Mouse (Mus musculus): ENCODE data around the gene Unc5c. TPM values are rescaled to one million over a fixed set of nuclear protein-coding genes. Genes with fewer than 3 reads are reported as not detected.
A peak's percentile ranks its signal among the peaks of the same experiment; 100 is the strongest.

Gene Unc5c
- total RNA-seq (2012; rRNA removed) (not detected in 2 replicates), polyA plus RNA-seq (2012; ENCODE audit: insufficient read depth in 1 of 2, insufficient read length in 2 of 2, low read depth in 1 of 2, low replicate concordance in 2 of 2, missing spikeins in 1 of 2) (not detected)

GRCm38 (mm10) chr3:141465104-141465705, at the start of gene Unc5c:
Gene Unc5c, plus strand, starts transcription at chr3:141465216.
- DNase-seq (ENCODE audit: low read depth, low spot score): no peak
- Histone ChIP-seq H3K27me3 (ENCODE audit: control insufficient read depth in 1 of 2, insufficient read depth in 2 of 2, low read length in 2 of 2) (no peaks in the 10 kb centered on the region), H3K79me2 (ENCODE audit: control insufficient read depth, insufficient read depth, low read length, poor library complexity) (no peaks in the 10 kb centered on the region), H3K9me3 (replicated peaks; ENCODE audit: insufficient read depth, low read length) (no peaks in the 10 kb centered on the region), H3K4me1 (ENCODE audit: control insufficient read depth in 1 of 2, insufficient read depth in 2 of 2, low read length in 2 of 2) (peaks cover 0 to 8% of the 10 kb centered on the region in 2 experiments; a peak in 2 of 4 replicates), H3K4me3 (ENCODE audit: control insufficient read depth in 1 of 2, insufficient read depth in 1 of 2, low read depth in 2 of 2, low read length in 2 of 2) (no peak within 1 kb of the TSS), H3K27ac (ENCODE audit: control insufficient read depth, low read depth, low read length) (no peak within 1 kb of the TSS), H3K9ac (ENCODE audit: control insufficient read depth, low read depth, low read length, poor library complexity, severe bottlenecking) (no peak within 1 kb of the TSS), H3K36me3 (ENCODE audit: control insufficient read depth in 1 of 2, insufficient read depth in 2 of 2, low read length in 2 of 2) (no peaks in the 10 kb centered on the region; a peak in 1 of 4 replicates)
- TF ChIP-seq TCF12 (IDR thresholded peaks at IDR 0.05; ENCODE audit: low read depth, low read length) (no peak), MYB (IDR thresholded peaks at IDR 0.05; ENCODE audit: low read depth, low read length) (no peak), MYC (IDR thresholded peaks at IDR 0.05; ENCODE audit: low read depth, low read length) (no peak), SMC3 (IDR thresholded peaks at IDR 0.05; ENCODE audit: low read depth, low read length) (no peak), TBP (IDR thresholded peaks at IDR 0.05; ENCODE audit: low read depth, low read length) (no peak), POLR2A (IDR thresholded peaks at IDR 0.05; ENCODE audit: control insufficient read depth in 1 of 2, insufficient read depth in 1 of 2, low read depth in 1 of 2, low read length in 2 of 2, poor library complexity in 1 of 2) (no peak), NRF1 (IDR thresholded peaks at IDR 0.05; ENCODE audit: insufficient read depth, low read depth, low read length, poor library complexity, severe bottlenecking) (no peak), CTCF (IDR thresholded peaks at IDR 0.05 in 2 of 3, conservative IDR thresholded peaks at IDR 0.05 in 1 of 3; ENCODE audit: control insufficient read depth in 1 of 3, insufficient read depth in 1 of 3, low read depth in 2 of 3, low read length in 3 of 3, poor library complexity in 1 of 3, severe bottlenecking in 1 of 3) (no peak), BHLHE40 (IDR thresholded peaks at IDR 0.05; ENCODE audit: borderline replicate concordance, low read depth, low read length) (no peak), JUND (IDR thresholded peaks at IDR 0.05; ENCODE audit: low read depth, low read length) (no peak), CHD2 (IDR thresholded peaks at IDR 0.05; ENCODE audit: low read length) (no peak)

GRCm38 (mm10) chr3:141457475-141457874, 7.5 kb upstream of the Unc5c start:
- DNase-seq (ENCODE audit: low read depth, low spot score): peak; percentile 17
- TF ChIP-seq ZC3H11A (IDR thresholded peaks at IDR 0.05; ENCODE audit: low read depth, low read length) (peak; percentile 25; the same call in 1 of the 2 replicates), MEF2A (IDR thresholded peaks at IDR 0.05; ENCODE audit: extremely low read depth, insufficient replicate concordance, low read depth, low read length, poor library complexity, severe bottlenecking) (no peak), BHLHE40 (IDR thresholded peaks at IDR 0.05; ENCODE audit: borderline replicate concordance, low read depth, low read length) (no peak), MYC (IDR thresholded peaks at IDR 0.05; ENCODE audit: low read depth, low read length) (no peak), CTCF (IDR thresholded peaks at IDR 0.05 in 2 of 3, conservative IDR thresholded peaks at IDR 0.05 in 1 of 3; ENCODE audit: control insufficient read depth in 1 of 3, insufficient read depth in 1 of 3, low read depth in 2 of 3, low read length in 3 of 3, poor library complexity in 1 of 3, severe bottlenecking in 1 of 3) (peak in 2 of 3 experiments; percentile 19 to 40; a peak in 3 of 6 replicates), ZNF384 (IDR thresholded peaks at IDR 0.05; ENCODE audit: low read depth, low read length) (no peak), RCOR1 (IDR thresholded peaks at IDR 0.05; ENCODE audit: low read depth, low read length) (no peak), RAD21 (IDR thresholded peaks at IDR 0.05; ENCODE audit: low read depth, low read length) (peak; percentile 43), MXI1 (IDR thresholded peaks at IDR 0.05; ENCODE audit: low read depth, low read length) (no peak), TCF12 (IDR thresholded peaks at IDR 0.05; ENCODE audit: low read depth, low read length) (no peak), SIN3A (IDR thresholded peaks at IDR 0.05; ENCODE audit: low read length) (no peak), ZMIZ1 (IDR thresholded peaks at IDR 0.05; ENCODE audit: low read depth, low read length) (no peak), SMC3 (IDR thresholded peaks at IDR 0.05; ENCODE audit: low read depth, low read length) (peak; percentile 60), TAL1 (IDR thresholded peaks at IDR 0.05; ENCODE audit: low read length) (no peak), JUND (IDR thresholded peaks at IDR 0.05; ENCODE audit: low read depth, low read length) (no peak), CHD2 (IDR thresholded peaks at IDR 0.05; ENCODE audit: low read length) (no peak), MAZ (IDR thresholded peaks at IDR 0.05; ENCODE audit: low read depth, low read length) (no peak), CHD1 (IDR thresholded peaks at IDR 0.05; ENCODE audit: low read depth, low read length) (no peak), ELF1 (IDR thresholded peaks at IDR 0.05; ENCODE audit: low read depth, low read length) (no peak), NRF1 (IDR thresholded peaks at IDR 0.05; ENCODE audit: insufficient read depth, low read depth, low read length, poor library complexity, severe bottlenecking) (no peak), KAT2A (conservative IDR thresholded peaks at IDR 0.05; ENCODE audit: low read depth, low read length) (no peak), UBTF (IDR thresholded peaks at IDR 0.05; ENCODE audit: borderline replicate concordance, insufficient read depth, low read depth, low read length) (no peak), TBP (IDR thresholded peaks at IDR 0.05; ENCODE audit: low read depth, low read length) (no peak)
- Histone ChIP-seq H3K79me2 (ENCODE audit: control insufficient read depth, insufficient read depth, low read length, poor library complexity) (no peaks in the 10 kb centered on the region), H3K9me3 (replicated peaks; ENCODE audit: insufficient read depth, low read length) (no peaks in the 10 kb centered on the region), H3K9ac (ENCODE audit: control insufficient read depth, low read depth, low read length, poor library complexity, severe bottlenecking) (no peak overlapping the region), H3K36me3 (ENCODE audit: control insufficient read depth in 1 of 2, insufficient read depth in 2 of 2, low read length in 2 of 2) (no peaks in the 10 kb centered on the region), H3K4me3 (ENCODE audit: control insufficient read depth in 1 of 2, insufficient read depth in 1 of 2, low read depth in 2 of 2, low read length in 2 of 2) (no peak overlapping the region), H3K27ac (ENCODE audit: control insufficient read depth, low read depth, low read length) (no peak overlapping the region), H3K27me3 (ENCODE audit: control insufficient read depth in 1 of 2, insufficient read depth in 2 of 2, low read length in 2 of 2) (no peaks in the 10 kb centered on the region), H3K4me1 (ENCODE audit: control insufficient read depth in 1 of 2, insufficient read depth in 2 of 2, low read length in 2 of 2) (no peaks in the 10 kb centered on the region)
